Mouse (Mus musculus) brain, embryonic 18.5 days (tissue): ENCODE measurements around the gene Per2.

ENCODE experiments used
- DNase-seq: peaks from one replicate; pipeline ENCODE4 v3.0.0-alpha.2; 2012; ENCODE audit warnings: low read depth, low spot score

The Per2 gene

GRCm38 (mm10) chr1:91390369-91390768 lies 68.8 kb downstream of the Per2 start:
- DNase-seq: no peak

GRCm38 (mm10) chr1:91381091-91381471 lies 78.0 kb downstream of the Per2 start:
- no peak for DNase-seq

GRCm38 (mm10) chr1:91380453-91381090 lies 78.6 kb downstream of the Per2 start:
- DNase-seq: peak; percentile 26

DNA sequence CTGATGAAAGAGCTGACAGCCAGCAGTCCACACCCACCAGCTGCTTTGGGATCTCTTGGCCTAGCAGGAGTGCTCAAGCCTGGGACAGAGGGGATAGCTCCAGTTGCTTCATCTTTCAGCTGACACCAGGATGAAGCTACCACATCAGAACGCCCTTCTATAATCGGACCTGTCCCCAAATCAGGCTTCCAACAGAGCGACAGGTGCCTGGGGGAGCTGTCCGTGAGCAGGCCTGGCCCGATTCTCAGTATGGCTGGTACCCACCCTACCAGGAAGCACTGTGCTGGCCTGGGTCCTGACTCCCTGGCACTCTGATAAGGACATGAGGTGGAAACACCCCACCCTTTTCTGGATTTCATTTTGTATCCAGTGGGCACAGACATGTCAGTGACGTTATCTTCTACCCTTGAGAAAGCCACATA lies 85.7 kb downstream of the Per2 start:
- no peak for DNase-seq

- no peak for DNase-seq
Observed at GRCm38 (mm10) chr1:91370055-91370454, 89.1 kb downstream of the Per2 start.

DNA sequence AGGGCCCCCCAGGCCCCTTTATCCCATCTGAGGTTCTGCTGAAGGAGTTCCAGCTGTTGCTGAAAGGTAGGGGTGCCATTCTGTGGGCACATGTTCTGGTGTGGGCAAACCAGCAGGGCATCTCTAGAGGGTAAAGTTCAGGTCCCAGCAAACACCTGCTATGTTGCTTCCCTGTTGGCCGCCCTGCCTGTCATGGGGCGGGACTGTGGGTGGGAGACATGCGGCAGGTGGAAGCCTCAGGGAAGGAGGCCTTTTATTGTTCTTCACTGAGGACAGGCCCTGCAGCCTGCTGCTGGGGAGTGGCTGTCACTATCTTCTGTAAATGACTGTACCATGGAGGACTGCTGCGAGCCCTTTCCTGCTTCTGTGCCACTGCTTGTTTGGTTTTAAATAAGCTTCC lies 89.7 kb downstream of the Per2 start:
- no peak for DNase-seq

DNA sequence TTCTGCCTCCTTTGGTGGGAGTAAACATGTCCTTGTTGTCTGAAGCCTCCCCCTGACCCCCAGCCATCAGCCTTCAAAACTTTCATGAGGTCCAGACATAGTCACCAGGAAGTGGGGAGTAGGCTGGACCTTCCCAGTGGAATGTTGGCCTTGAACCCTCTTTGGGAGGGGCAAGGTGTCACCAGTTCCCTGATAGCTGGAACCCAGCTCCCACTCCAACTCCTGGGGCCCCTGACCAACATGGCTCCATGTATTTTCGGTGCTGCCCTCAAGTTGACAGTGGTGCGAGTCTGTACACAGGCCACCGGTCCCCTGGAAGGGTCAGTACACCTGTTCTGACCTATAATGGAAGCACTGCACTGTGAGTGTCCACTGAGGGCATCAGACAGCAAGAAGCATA lies 91.8 kb downstream of the Per2 start:
- DNase-seq: no peak

DNA sequence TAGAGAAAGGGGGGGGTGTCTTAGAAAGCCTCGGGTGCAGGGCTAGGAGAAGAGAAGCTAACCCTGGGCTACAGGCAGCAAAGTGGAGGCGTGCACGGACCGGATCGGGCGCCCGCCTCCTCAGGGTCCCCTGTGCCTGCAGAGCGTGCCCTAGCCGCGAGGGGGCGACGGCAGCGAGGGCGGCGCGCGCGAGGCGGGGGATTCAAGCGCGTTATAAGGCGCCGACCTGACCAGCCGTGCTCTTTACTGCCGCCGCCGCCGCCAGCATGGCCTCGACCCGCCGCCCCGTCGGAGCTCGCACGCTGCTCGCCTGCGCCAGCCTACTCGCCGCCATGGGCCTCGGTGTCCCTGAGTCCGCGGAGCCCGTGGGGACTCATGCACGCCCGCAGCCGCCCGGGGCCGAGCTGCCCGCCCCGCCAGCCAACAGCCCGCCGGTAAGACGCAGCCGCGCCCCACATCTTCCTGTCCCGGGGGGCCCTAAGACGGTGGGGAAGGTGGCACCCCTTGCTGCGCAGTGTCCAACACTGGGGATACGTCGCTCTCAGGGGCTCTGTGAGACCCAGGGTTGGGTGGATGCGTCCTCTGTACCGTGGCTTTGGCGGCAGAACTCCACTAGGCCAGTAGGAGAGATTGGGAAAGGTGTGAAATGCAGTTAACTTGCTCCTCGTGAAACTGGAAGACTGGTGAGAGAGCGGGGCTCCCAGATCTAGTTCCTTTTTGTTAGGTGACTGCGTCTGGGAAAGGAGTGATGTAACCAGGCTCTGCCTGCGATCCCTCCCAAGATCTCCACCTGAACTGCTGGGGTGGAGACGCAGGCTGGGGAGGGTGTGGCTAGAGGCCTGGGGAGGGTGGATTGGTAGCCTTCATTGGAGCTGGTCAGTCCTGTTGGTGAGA lies 92.7 kb downstream of the Per2 start, which contains the start of gene Erfe:
Gene Erfe, plus strand, starts transcription at position 216 of the 894 bp plus-strand sequence.
- DNase-seq: no peak
